Mouse (Mus musculus) left cerebral cortex, adult 9 months (tissue): ENCODE measurements around the gene Sbf2.
"Not testable (repeated sequence)": the region's sequence is repeated elsewhere in the genome, so short reads cannot be mapped to it uniquely, and the experiment has no call there.

Experiments used
- DNase-seq, 2 experiments: peaks; one replicate each; pipeline ENCODE4 v3.0.0; 2022; ENCODE audit warnings: low spot score in 2 of 2

Gene Sbf2

GRCm38 (mm10) chr7:110391632-110392031, 223.1 kb downstream of the Sbf2 start:
- DNase-seq = no peak

- DNase-seq = not testable (repeated sequence)
Measured at GRCm38 (mm10) chr7:110388889-110389288, 225.8 kb downstream of the Sbf2 start.

GRCm38 (mm10) chr7:110387565-110387964, 227.2 kb downstream of the Sbf2 start:
- DNase-seq = no peak

GRCm38 (mm10) chr7:110385482-110385881, 229.2 kb downstream of the Sbf2 start:
- DNase-seq = no peak

GRCm38 (mm10) chr7:110384343-110384742, 230.4 kb downstream of the Sbf2 start:
- DNase-seq = no peak

GRCm38 (mm10) chr7:110381625-110382024, 233.1 kb downstream of the Sbf2 start:
- DNase-seq = no peak

- DNase-seq = peak in 1 of 2 experiments; percentile 39
Measured at GRCm38 (mm10) chr7:110379335-110379914, 235.3 kb downstream of the Sbf2 start.

- DNase-seq = no peak
Measured at GRCm38 (mm10) chr7:110372529-110372928, 242.2 kb downstream of the Sbf2 start.

GRCm38 (mm10) chr7:110362005-110362404, 252.7 kb downstream of the Sbf2 start:
- no peak for DNase-seq

GRCm38 (mm10) chr7:110361516-110361915, 253.2 kb downstream of the Sbf2 start:
- DNase-seq = peak in 1 of 2 experiments; percentile 11

- DNase-seq = no peak
Measured at GRCm38 (mm10) chr7:110359391-110359790, 255.3 kb downstream of the Sbf2 start.

GRCm38 (mm10) chr7:110353971-110354370, 260.8 kb downstream of the Sbf2 start:
- DNase-seq = no peak

GRCm38 (mm10) chr7:110347250-110347649, 267.5 kb downstream of the Sbf2 start:
- no peak for DNase-seq

- no peak for DNase-seq
Measured at GRCm38 (mm10) chr7:110337601-110338000, 277.1 kb downstream of the Sbf2 start.

GRCm38 (mm10) chr7:110325381-110326110, 289.2 kb downstream of the Sbf2 start:
- no peak for DNase-seq

GRCm38 (mm10) chr7:110324852-110325251, 289.9 kb downstream of the Sbf2 start:
- DNase-seq = no peak

- no peak for DNase-seq
Measured at GRCm38 (mm10) chr7:110321106-110321505, 293.6 kb downstream of the Sbf2 start.

- no peak for DNase-seq
Measured at GRCm38 (mm10) chr7:110318971-110319519, 295.7 kb downstream of the Sbf2 start.

- no peak for DNase-seq
Measured at GRCm38 (mm10) chr7:110317412-110317811, 297.3 kb downstream of the Sbf2 start.

- no peak for DNase-seq
Measured at GRCm38 (mm10) chr7:110315352-110315751, 299.4 kb downstream of the Sbf2 start.

GRCm38 (mm10) chr7:110314401-110314890, 300.3 kb downstream of the Sbf2 start:
- no peak for DNase-seq

GRCm38 (mm10) chr7:110313392-110314055, 301.2 kb downstream of the Sbf2 start:
- no peak for DNase-seq
